9 mouse cellular contexts compared by ENCODE assay signal in the genomic region with DNA sequence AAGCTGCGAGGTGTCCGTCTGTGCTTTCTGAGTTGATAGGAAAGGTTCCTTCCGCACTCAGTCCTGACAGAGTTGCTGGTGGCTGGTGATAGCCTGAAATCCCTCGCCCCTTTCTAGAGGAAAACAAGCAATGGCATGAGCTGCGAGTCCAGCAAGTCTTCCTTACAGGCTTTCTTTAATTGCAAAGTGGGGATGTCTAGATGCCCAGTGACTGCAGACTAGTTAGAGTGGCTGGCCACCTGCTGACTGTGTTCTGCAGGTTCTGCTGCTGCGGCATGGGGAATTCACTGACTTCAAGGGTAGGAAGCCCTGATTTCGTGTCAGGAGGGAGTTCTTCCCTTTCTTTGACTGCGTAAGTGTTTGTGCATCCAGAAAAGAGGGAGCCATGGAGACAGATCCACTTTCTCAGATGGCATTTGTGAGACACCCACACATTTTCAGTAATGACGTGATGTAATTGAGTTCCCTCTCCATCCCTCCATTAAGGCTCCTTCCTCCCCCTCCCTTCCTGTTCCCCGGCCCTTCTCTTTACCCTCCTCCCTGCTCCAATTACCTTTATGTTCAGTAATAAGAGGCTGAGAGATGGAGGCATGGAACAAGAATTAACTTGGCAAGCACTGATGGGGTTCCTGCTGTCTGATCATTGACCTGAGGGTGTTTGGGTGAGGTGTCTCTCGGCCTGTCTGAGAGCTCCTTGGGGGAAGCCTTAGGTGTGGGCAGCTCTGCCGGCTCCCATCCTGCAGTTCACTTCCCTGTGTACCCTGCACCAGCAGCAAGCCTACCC. TPM values are rescaled to one million over a fixed set of nuclear protein-coding genes. Genes with fewer than 3 reads are reported as not detected.
DNase-seq lines count a peak whose midpoint lies in the region; ATAC-seq lines count a peak whose summit lies in the region.
"Had no signal": no experiment of that assay in that cellular context is flagged by ENCODE, and none has a peak within 500 bp of the region (broad histone marks: within the 10 kb centered on the region; RNA-seq: fewer than 3 reads in every experiment).

No protein-coding gene starts in this region.

- H3K27ac ChIP-seq in kidney, embryonic 14.5 days (ENCODE audit: low read depth, low read length): peak overlapping the region; percentile 11; the same call in 1 of the 2 replicates
- peak overlapping the region; percentile 54 for H3K27ac ChIP-seq in forebrain, embryonic 15.5 days (replicated peaks)
- H3K27ac ChIP-seq in intestine, embryonic 16.5 days (ENCODE audit: low read length): peak overlapping the region; percentile 51
- H3K27ac ChIP-seq in midbrain, embryonic 16.5 days (ENCODE audit: low read length): peak overlapping the region; percentile 51; the same call in 1 of the 2 replicates
- H3K27ac ChIP-seq: liver, embryonic 15.5 days had no signal

- H3K9me3 ChIP-seq in kidney, embryonic 14.5 days (ENCODE audit: control insufficient read depth, low read length): no peaks in the 10 kb centered on the region
- H3K9me3 ChIP-seq in forebrain, embryonic 15.5 days: no peaks in the 10 kb centered on the region
- no peaks in the 10 kb centered on the region for H3K9me3 ChIP-seq in intestine, embryonic 16.5 days (ENCODE audit: control insufficient read depth, low read length)
- H3K9me3 ChIP-seq in midbrain, embryonic 16.5 days (replicated peaks; ENCODE audit: control insufficient read depth, low read length, poor library complexity, severe bottlenecking): no peaks in the 10 kb centered on the region
- H3K9me3 ChIP-seq: liver, embryonic 15.5 days had no signal

- H3K9ac ChIP-seq in kidney, embryonic 14.5 days (ENCODE audit: low read depth, low read length): no peak overlapping the region
- H3K9ac ChIP-seq in forebrain, embryonic 15.5 days (replicated peaks): no peak overlapping the region
- peak overlapping the region; percentile 40; the same call in 1 of the 2 replicates for H3K9ac ChIP-seq in intestine, embryonic 16.5 days (ENCODE audit: low read depth, low read length)
- H3K9ac ChIP-seq in midbrain, embryonic 16.5 days (ENCODE audit: low read depth, low read length): no peak overlapping the region
- H3K9ac ChIP-seq: liver, embryonic 15.5 days had no signal

- WGBS in kidney, embryonic 14.5 days: 60% methylated on average over 12 of the region's 12 CpGs
- WGBS in forebrain, embryonic 15.5 days: 58% methylated on average over 12 of the region's 12 CpGs
- 65% methylated on average over 12 of the region's 12 CpGs for WGBS in intestine, embryonic 16.5 days
- WGBS in midbrain, embryonic 16.5 days: 55% methylated on average over 12 of the region's 12 CpGs

- no peaks in the 10 kb centered on the region for H3K27me3 ChIP-seq in kidney, embryonic 14.5 days (ENCODE audit: control insufficient read depth, insufficient read depth, low read length)
- no peaks in the 10 kb centered on the region for H3K27me3 ChIP-seq in forebrain, embryonic 15.5 days
- H3K27me3 ChIP-seq in intestine, embryonic 16.5 days (replicated peaks; ENCODE audit: control insufficient read depth, insufficient read depth, low read length): no peaks in the 10 kb centered on the region
- H3K27me3 ChIP-seq in midbrain, embryonic 16.5 days (ENCODE audit: control insufficient read depth, insufficient read depth, low read depth, low read length): no peaks in the 10 kb centered on the region
- H3K27me3 ChIP-seq: liver, embryonic 15.5 days had no signal

- no peak overlapping the region for H3K4me3 ChIP-seq in kidney, embryonic 14.5 days (ENCODE audit: low read length)
- H3K4me3 ChIP-seq in forebrain, embryonic 15.5 days: no peak overlapping the region
- H3K4me3 ChIP-seq in intestine, embryonic 16.5 days (ENCODE audit: low read length): no peak overlapping the region
- no peak overlapping the region for H3K4me3 ChIP-seq in midbrain, embryonic 16.5 days (ENCODE audit: low read depth, low read length)
- H3K4me3 ChIP-seq: liver, embryonic 15.5 days had no signal

- no peak overlapping the region for H3K4me2 ChIP-seq in kidney, embryonic 14.5 days (replicated peaks; ENCODE audit: low read depth, low read length)
- H3K4me2 ChIP-seq in forebrain, embryonic 15.5 days (replicated peaks): no peak overlapping the region
- no peak overlapping the region for H3K4me2 ChIP-seq in intestine, embryonic 16.5 days (ENCODE audit: low read depth, low read length)
- no peak overlapping the region for H3K4me2 ChIP-seq in midbrain, embryonic 16.5 days (ENCODE audit: low read length)
- H3K4me2 ChIP-seq: liver, embryonic 15.5 days had no signal

- H3K36me3 ChIP-seq in kidney, embryonic 14.5 days (ENCODE audit: control insufficient read depth, insufficient read depth, low read length): peaks cover 18% of the 10 kb centered on the region; the same call in 1 of the 2 replicates
- H3K36me3 ChIP-seq in forebrain, embryonic 15.5 days: peaks cover 8% of the 10 kb centered on the region; the same call in 1 of the 2 replicates
- 0 out of 2 replicates have a peak, but pooled peaks cover 6% of the 10 kb centered on the region for H3K36me3 ChIP-seq in intestine, embryonic 16.5 days (ENCODE audit: control insufficient read depth, insufficient read depth, low read length)
- H3K36me3 ChIP-seq in midbrain, embryonic 16.5 days (ENCODE audit: control insufficient read depth, insufficient read depth, low read length): peaks cover 5% of the 10 kb centered on the region; the same call in 1 of the 2 replicates

- ATAC-seq in kidney, embryonic 14.5 days (ENCODE audit: low FRiP score, low TSS enrichment): no peak
- no peak for ATAC-seq in forebrain, embryonic 15.5 days (replicated peaks)
- ATAC-seq in intestine, embryonic 16.5 days: no peak
- ATAC-seq in midbrain, embryonic 16.5 days: no peak

- no peak for DNase-seq in kidney, postnatal 25 days
- no peak for DNase-seq in urinary bladder, adult 2 months (ENCODE audit: low spot score)
- DNase-seq in adrenal gland, postnatal 25 days: no peak
- no peak for DNase-seq in testis, postnatal 14 days (ENCODE audit: low spot score)

- H3K4me1 ChIP-seq in kidney, embryonic 14.5 days (ENCODE audit: control insufficient read depth, insufficient read depth, low read length): no peaks in the 10 kb centered on the region
- peaks cover 5% of the 10 kb centered on the region; the same call in 1 of the 2 replicates for H3K4me1 ChIP-seq in forebrain, embryonic 15.5 days
- H3K4me1 ChIP-seq in intestine, embryonic 16.5 days (ENCODE audit: control insufficient read depth, insufficient read depth, low read length): peaks cover 3% of the 10 kb centered on the region; the same call in 1 of the 2 replicates
- H3K4me1 ChIP-seq in midbrain, embryonic 16.5 days (ENCODE audit: control insufficient read depth, insufficient read depth, low read length): no peaks in the 10 kb centered on the region
- H3K4me1 ChIP-seq: liver, embryonic 15.5 days had no signal

RNA-seq across cellular contexts. Expression of gene Apopt1, which starts 12.5 kb away (rescaled TPM):
- 63.1 and 63.4 TPM in 2 replicates for polyA plus RNA-seq in kidney, embryonic 14.5 days (2014; fragmentation: Nextera tagmentation; extraction: Ambion mirVana)
- polyA plus RNA-seq in forebrain, embryonic 15.5 days (2015; fragmentation: Nextera tagmentation; extraction: Ambion mirVana): 48.2 and 48.7 TPM in 2 replicates
- 56.2 and 58.2 TPM in 2 replicates for polyA plus RNA-seq in intestine, embryonic 16.5 days (2015; fragmentation: Nextera tagmentation; extraction: Ambion mirVana)
- 52.3 and 56.8 TPM in 2 replicates for polyA plus RNA-seq in midbrain, embryonic 16.5 days (2015; fragmentation: Nextera tagmentation; extraction: Ambion mirVana)
- polyA plus RNA-seq in urinary bladder, adult 2 months (2012; rRNA removed): 47.1 and 50.6 TPM in 2 replicates
- total RNA-seq in adrenal gland, postnatal 25 days (2021): 69.6 and 71.2 TPM in 2 replicates

RNA-seq across cellular contexts. Expression of gene Bag5, which starts 12.5 kb away (rescaled TPM):
- polyA plus RNA-seq in kidney, embryonic 14.5 days (2014; fragmentation: Nextera tagmentation; extraction: Ambion mirVana): 45.2 and 49.7 TPM in 2 replicates
- polyA plus RNA-seq in forebrain, embryonic 15.5 days (2015; fragmentation: Nextera tagmentation; extraction: Ambion mirVana): 65.1 and 69.1 TPM in 2 replicates
- polyA plus RNA-seq in intestine, embryonic 16.5 days (2015; fragmentation: Nextera tagmentation; extraction: Ambion mirVana): 43.0 and 46.2 TPM in 2 replicates
- 70.4 and 71.8 TPM in 2 replicates for polyA plus RNA-seq in midbrain, embryonic 16.5 days (2015; fragmentation: Nextera tagmentation; extraction: Ambion mirVana)
- polyA plus RNA-seq in urinary bladder, adult 2 months (2012; rRNA removed): 30.4 and 32.8 TPM in 2 replicates
- total RNA-seq in adrenal gland, postnatal 25 days (2021): 34.8 and 36.2 TPM in 2 replicates

RNA-seq across cellular contexts. Expression of gene Klc1, which starts 33.1 kb away (rescaled TPM):
- 76.4 and 91.6 TPM in 2 replicates for polyA plus RNA-seq in kidney, embryonic 14.5 days (2014; fragmentation: Nextera tagmentation; extraction: Ambion mirVana)
- 430 and 440 TPM in 2 replicates for polyA plus RNA-seq in forebrain, embryonic 15.5 days (2015; fragmentation: Nextera tagmentation; extraction: Ambion mirVana)
- 75.7 and 83.4 TPM in 2 replicates for polyA plus RNA-seq in intestine, embryonic 16.5 days (2015; fragmentation: Nextera tagmentation; extraction: Ambion mirVana)
- 665 and 671 TPM in 2 replicates for polyA plus RNA-seq in midbrain, embryonic 16.5 days (2015; fragmentation: Nextera tagmentation; extraction: Ambion mirVana)
- 96.5 and 122 TPM in 2 replicates for polyA plus RNA-seq in urinary bladder, adult 2 months (2012; rRNA removed)
- 118 and 144 TPM in 2 replicates for total RNA-seq in adrenal gland, postnatal 25 days (2021)

RNA-seq across cellular contexts. Expression of gene Trmt61a, which starts 47.6 kb away (rescaled TPM):
- polyA plus RNA-seq in kidney, embryonic 14.5 days (2014; fragmentation: Nextera tagmentation; extraction: Ambion mirVana): 6.7 and 11.9 TPM in 2 replicates
- 10.6 and 12.0 TPM in 2 replicates for polyA plus RNA-seq in forebrain, embryonic 15.5 days (2015; fragmentation: Nextera tagmentation; extraction: Ambion mirVana)
- polyA plus RNA-seq in intestine, embryonic 16.5 days (2015; fragmentation: Nextera tagmentation; extraction: Ambion mirVana): 11.3 and 12.7 TPM in 2 replicates
- 9.8 and 10.4 TPM in 2 replicates for polyA plus RNA-seq in midbrain, embryonic 16.5 days (2015; fragmentation: Nextera tagmentation; extraction: Ambion mirVana)
- polyA plus RNA-seq in urinary bladder, adult 2 months (2012; rRNA removed): 17.1 and 25.1 TPM in 2 replicates
- 9.6 and 11.0 TPM in 2 replicates for total RNA-seq in adrenal gland, postnatal 25 days (2021)

RNA-seq across cellular contexts. Expression of gene Ckb, which starts 53.4 kb away (rescaled TPM):
- polyA plus RNA-seq in kidney, embryonic 14.5 days (2014; fragmentation: Nextera tagmentation; extraction: Ambion mirVana): 81.5 and 88.5 TPM in 2 replicates
- 1,536 and 1,584 TPM in 2 replicates for polyA plus RNA-seq in forebrain, embryonic 15.5 days (2015; fragmentation: Nextera tagmentation; extraction: Ambion mirVana)
- polyA plus RNA-seq in intestine, embryonic 16.5 days (2015; fragmentation: Nextera tagmentation; extraction: Ambion mirVana): 927 and 953 TPM in 2 replicates
- polyA plus RNA-seq in midbrain, embryonic 16.5 days (2015; fragmentation: Nextera tagmentation; extraction: Ambion mirVana): 1,397 and 1,482 TPM in 2 replicates
- polyA plus RNA-seq in urinary bladder, adult 2 months (2012; rRNA removed): 2,258 and 2,468 TPM in 2 replicates
- 24.3 and 27.3 TPM in 2 replicates for total RNA-seq in adrenal gland, postnatal 25 days (2021)
